Mouse (Mus musculus): ENCODE data around the gene Gimap7. TPM values are rescaled to one million over a fixed set of nuclear protein-coding genes. Genes with fewer than 3 reads are reported as not detected.
A peak's percentile ranks its signal among the peaks of the same experiment; 100 is the strongest.

Gene Gimap7
- polyA plus RNA-seq, 1 experiment from 2014 or later = not detected

DNA sequence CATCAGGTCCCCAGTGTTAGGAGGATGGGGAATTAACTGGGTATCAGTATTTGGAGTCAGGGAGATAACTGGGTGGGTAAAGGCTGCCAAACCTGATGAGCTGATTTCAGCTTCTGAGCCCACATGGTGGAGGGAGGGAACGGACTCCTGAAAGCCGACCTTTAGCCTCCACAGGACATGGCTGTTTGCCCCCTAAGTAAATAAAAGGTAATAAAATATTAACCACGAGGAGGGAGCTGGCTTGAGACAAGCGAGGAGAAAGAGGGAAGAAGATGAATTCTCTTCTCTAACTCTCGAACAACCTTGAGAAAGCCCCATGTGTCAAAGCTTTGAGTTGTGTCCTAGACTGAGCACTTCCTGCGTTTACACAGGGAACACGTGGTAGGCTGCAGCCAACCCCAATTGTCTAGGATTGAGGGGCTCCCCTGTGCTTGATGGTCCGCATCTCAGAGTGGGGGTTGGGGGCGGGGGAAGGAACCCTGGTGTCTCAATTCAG is 23.3 kb downstream of the Gimap7 start:
- Histone ChIP-seq H3K9ac (no peak overlapping the region), H3K4me1 (replicated peaks) (peaks cover 28% of the 10 kb centered on the region), H3K9me3 (replicated peaks) (no peaks in the 10 kb centered on the region), H3K27me3 (replicated peaks) (peaks cover 44% of the 10 kb centered on the region), H3K4me3 (no peak overlapping the region), H3K4me2 (peak overlapping the region; percentile 88; the same call in 1 of the 2 replicates), H3K27ac (ENCODE audit: poor library complexity, severe bottlenecking) (no peak overlapping the region), H3K36me3 (no peaks in the 10 kb centered on the region)
- 25% methylated on average over 9 of the region's 9 CpGs for WGBS
- ATAC-seq (ENCODE audit: insufficient number of reproducible peaks, low FRiP score) = no peak

DNA sequence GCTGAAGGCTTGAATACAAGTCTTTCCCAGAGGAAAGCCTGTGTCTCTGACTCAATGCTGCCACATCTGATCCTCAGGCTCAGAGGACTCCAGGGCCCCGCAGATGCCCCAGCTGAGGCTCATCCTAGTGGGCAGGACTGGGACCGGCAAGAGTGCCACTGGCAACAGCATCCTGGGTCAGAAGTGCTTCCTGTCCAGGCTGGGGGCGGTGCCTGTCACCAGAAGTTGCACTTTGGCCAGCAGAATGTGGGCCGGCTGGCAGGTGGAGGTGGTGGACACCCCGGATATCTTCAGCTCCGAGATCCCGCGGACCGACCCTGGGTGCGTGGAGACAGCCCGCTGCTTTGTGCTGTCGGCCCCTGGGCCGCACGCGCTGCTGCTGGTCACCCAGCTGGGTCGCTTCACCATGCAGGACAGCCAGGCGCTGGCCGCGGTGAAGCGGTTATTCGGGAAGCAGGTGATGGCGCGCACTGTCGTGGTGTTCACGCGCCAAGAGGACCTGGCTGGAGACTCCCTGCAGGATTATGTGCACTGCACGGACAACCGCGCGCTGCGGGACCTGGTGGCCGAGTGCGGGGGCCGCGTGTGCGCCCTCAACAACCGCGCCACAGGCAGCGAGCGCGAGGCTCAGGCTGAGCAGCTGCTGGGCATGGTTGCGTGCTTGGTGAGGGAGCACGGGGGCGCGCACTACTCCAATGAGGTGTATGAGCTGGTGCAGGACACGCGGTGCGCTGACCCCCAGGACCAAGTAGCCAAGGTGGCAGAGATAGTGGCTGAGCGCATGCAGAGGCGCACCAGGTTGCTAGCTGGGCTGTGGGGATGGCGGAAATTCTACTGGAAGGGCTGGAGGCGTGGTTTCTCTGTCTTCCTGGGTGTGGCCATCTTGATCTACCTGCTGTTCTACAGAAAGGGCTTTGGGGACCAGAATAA is 24.3 kb downstream of the Gimap7 start:
- H3K9ac ChIP-seq = peak overlapping the region; percentile 50; the same call in 1 of the 2 replicates
- peaks cover 44% of the 10 kb centered on the region for H3K27me3 ChIP-seq (replicated peaks)
- H3K4me2 ChIP-seq = peak overlapping the region; percentile 88
- H3K9me3 ChIP-seq (replicated peaks) = no peaks in the 10 kb centered on the region
- 14% methylated on average over 52 of the region's 52 CpGs for WGBS
- no peaks in the 10 kb centered on the region for H3K36me3 ChIP-seq
- no peak for ATAC-seq (ENCODE audit: insufficient number of reproducible peaks, low FRiP score)
- H3K4me3 ChIP-seq = peak overlapping the region; percentile 49
- peaks cover 28% of the 10 kb centered on the region for H3K4me1 ChIP-seq (replicated peaks)
- H3K27ac ChIP-seq (ENCODE audit: poor library complexity, severe bottlenecking) = no peak overlapping the region

GRCm38 (mm10) chr6:48745490-48745889 is 27.1 kb downstream of the Gimap7 start:
- H3K36me3 ChIP-seq = no peaks in the 10 kb centered on the region
- H3K4me2 ChIP-seq = 0 out of 2 replicates have a peak overlapping the region, but pooled peaks have one; percentile 50
- peak; percentile 41 for ATAC-seq (ENCODE audit: insufficient number of reproducible peaks, low FRiP score)
- WGBS = 48% methylated on average over 2 of the region's 2 CpGs
- peak overlapping the region; percentile 88 for H3K27ac ChIP-seq (ENCODE audit: poor library complexity, severe bottlenecking)
- H3K4me1 ChIP-seq (replicated peaks) = peaks cover 25% of the 10 kb centered on the region
- no peaks in the 10 kb centered on the region for H3K9me3 ChIP-seq (replicated peaks)
- H3K9ac ChIP-seq = no peak overlapping the region
- peaks cover 40% of the 10 kb centered on the region for H3K27me3 ChIP-seq (replicated peaks)
- no peak overlapping the region for H3K4me3 ChIP-seq

GRCm38 (mm10) chr6:48745959-48746889 is 27.8 kb downstream of the Gimap7 start, which contains the start of gene Gimap5:
Gimap5 (plus strand) TSS chr6:48746197.
- Histone ChIP-seq H3K9me3 (replicated peaks) (no peaks in the 10 kb centered on the region), H3K4me3 (peak within 1 kb of the TSS; percentile 30), H3K27ac (ENCODE audit: poor library complexity, severe bottlenecking) (peak within 1 kb of the TSS; percentile 88), H3K36me3 (no peaks in the 10 kb centered on the region), H3K27me3 (replicated peaks) (peaks cover 33% of the 10 kb centered on the region), H3K9ac (peak within 1 kb of the TSS; percentile 48; the same call in 1 of the 2 replicates), H3K4me1 (replicated peaks) (peaks cover 21% of the 10 kb centered on the region), H3K4me2 (peak within 1 kb of the TSS; percentile 50)
- ATAC-seq (ENCODE audit: insufficient number of reproducible peaks, low FRiP score) = peak; percentile 72
- 30% methylated on average over 16 of the region's 16 CpGs for WGBS

- no peaks in the 10 kb centered on the region for H3K9me3 ChIP-seq (replicated peaks)
- WGBS = 49% methylated on average over 7 of the region's 7 CpGs
- H3K27ac ChIP-seq (ENCODE audit: poor library complexity, severe bottlenecking) = peak overlapping the region; percentile 88; the same call in 1 of the 2 replicates
- peaks cover 12% of the 10 kb centered on the region for H3K4me1 ChIP-seq (replicated peaks)
- H3K36me3 ChIP-seq = no peaks in the 10 kb centered on the region; the same call in 1 of the 2 replicates
- peak overlapping the region; percentile 50 for H3K4me2 ChIP-seq
- ATAC-seq (ENCODE audit: insufficient number of reproducible peaks, low FRiP score) = no peak
- H3K9ac ChIP-seq = peak overlapping the region; percentile 30; the same call in 1 of the 2 replicates
- peaks cover 22% of the 10 kb centered on the region for H3K27me3 ChIP-seq (replicated peaks)
- no peak overlapping the region for H3K4me3 ChIP-seq
These were observed 28.9 kb downstream of the Gimap7 start for GRCm38 (mm10) chr6:48747091-48747966.

DNA sequence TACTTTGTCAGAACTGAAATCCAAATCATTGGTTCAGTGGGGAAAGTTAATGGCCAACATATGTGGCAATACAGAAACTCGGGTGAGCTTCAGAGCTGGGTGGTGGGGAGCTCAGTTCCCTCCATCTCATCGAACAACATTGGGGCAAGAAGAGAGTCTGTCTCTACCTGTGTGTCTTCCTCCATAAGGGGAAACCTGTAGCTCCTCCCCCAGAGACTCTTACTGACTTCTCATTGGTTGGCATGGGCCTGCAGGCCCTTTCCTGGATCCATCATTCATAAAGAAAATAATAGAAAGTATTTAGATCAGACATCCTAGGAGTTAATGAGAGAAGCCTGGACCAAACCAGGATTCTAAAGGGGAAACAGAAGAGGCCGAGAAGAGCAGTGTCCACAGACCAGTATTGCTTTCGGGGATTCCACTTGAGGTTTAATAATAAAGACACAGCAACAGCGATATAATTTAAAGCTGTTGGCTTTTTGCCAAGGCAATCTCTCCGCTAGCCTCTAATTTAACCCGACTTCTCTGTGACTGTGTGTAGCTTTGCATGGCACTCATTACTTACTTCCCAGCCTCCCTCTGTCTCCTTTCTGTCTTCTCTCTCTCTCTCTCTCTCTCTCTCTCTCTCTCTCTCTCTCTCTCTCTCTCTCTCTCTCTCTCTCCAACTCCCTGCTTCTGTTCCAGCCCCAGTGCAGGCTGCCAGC is 45.3 kb downstream of the Gimap7 start:
- 88% methylated on average over 7 of the region's 7 CpGs for WGBS
- Histone ChIP-seq H3K27ac (ENCODE audit: poor library complexity, severe bottlenecking) (no peak overlapping the region), H3K9me3 (replicated peaks) (peaks cover 6% of the 10 kb centered on the region), H3K4me2 (no peak overlapping the region), H3K27me3 (replicated peaks) (no peaks in the 10 kb centered on the region), H3K36me3 (no peaks in the 10 kb centered on the region), H3K4me1 (replicated peaks) (no peaks in the 10 kb centered on the region), H3K9ac (no peak overlapping the region), H3K4me3 (no peak overlapping the region)
- no peak for ATAC-seq (ENCODE audit: insufficient number of reproducible peaks, low FRiP score)

DNA sequence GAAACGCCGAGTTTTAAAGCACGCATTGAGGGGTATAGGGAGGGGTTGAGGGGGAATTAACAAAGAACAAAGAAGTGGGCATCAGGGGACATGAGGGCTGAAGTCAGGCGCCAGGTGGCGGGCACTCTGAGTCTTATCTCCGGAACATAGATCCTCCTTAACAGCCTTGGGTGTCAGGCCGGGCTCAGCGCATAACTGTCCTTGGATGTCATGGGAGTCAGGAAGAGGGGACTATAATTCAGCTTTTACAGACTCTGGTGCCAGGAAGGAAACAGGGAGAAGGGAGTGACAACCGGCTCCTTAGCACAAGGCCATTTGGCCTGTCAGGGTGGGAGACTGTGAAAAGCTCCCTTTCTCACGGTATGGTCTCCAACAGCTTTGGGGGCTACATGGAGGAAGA is 46.1 kb downstream of the Gimap7 start:
- Histone ChIP-seq H3K4me1 (replicated peaks) (no peaks in the 10 kb centered on the region), H3K9ac (no peak overlapping the region), H3K36me3 (no peaks in the 10 kb centered on the region), H3K27me3 (replicated peaks) (no peaks in the 10 kb centered on the region), H3K4me2 (no peak overlapping the region), H3K4me3 (no peak overlapping the region), H3K27ac (ENCODE audit: poor library complexity, severe bottlenecking) (no peak overlapping the region), H3K9me3 (replicated peaks) (peaks cover 6% of the 10 kb centered on the region)
- 90% methylated on average over 10 of the region's 10 CpGs for WGBS
- no peak for ATAC-seq (ENCODE audit: insufficient number of reproducible peaks, low FRiP score)

DNA sequence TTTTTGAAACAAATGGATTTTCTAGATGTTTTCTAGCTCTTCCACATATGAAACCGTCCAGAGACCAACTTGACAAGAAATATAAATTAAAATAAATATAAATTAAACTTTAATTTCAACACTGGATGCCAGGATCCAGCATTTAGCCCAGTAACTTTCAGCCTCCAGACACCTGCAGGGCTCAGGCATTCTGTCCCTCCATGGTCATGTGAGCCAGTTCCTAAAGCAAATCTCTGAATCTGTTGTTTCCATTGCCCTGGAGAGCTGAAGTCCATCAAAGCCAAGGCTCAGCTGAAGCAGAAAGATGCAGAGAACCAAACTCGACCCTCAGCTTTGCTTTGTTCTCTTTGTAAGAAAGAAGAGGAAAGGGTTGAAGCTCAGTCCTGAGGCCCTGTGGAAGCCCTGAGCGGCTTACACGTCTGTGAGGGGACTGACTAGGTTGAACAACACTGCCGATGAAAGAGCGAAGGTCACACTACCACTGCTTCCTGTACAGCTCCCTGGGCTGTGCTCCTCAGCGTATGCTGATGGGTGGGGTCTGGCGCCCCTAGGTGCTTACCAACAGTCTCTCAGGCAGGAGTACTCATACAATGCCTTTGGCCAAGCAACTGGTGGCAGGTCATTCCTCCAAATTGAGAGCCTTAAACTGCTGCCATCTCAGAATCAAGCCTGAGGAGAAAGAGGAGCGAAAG is 49.9 kb downstream of the Gimap7 start:
- no peaks in the 10 kb centered on the region for H3K36me3 ChIP-seq
- 72% methylated on average over 9 of the region's 9 CpGs for WGBS
- H3K4me2 ChIP-seq = no peak overlapping the region
- peaks cover 6% of the 10 kb centered on the region for H3K9me3 ChIP-seq (replicated peaks)
- no peaks in the 10 kb centered on the region for H3K27me3 ChIP-seq (replicated peaks)
- H3K27ac ChIP-seq (ENCODE audit: poor library complexity, severe bottlenecking) = no peak overlapping the region
- no peak overlapping the region for H3K4me3 ChIP-seq
- no peaks in the 10 kb centered on the region for H3K4me1 ChIP-seq (replicated peaks)
- no peak for ATAC-seq (ENCODE audit: insufficient number of reproducible peaks, low FRiP score)
- H3K9ac ChIP-seq = no peak overlapping the region

GRCm38 (mm10) chr6:48768933-48769332 is 50.5 kb downstream of the Gimap7 start:
- no peaks in the 10 kb centered on the region for H3K4me1 ChIP-seq (replicated peaks)
- H3K27me3 ChIP-seq (replicated peaks) = no peaks in the 10 kb centered on the region
- 82% methylated on average over 3 of the region's 3 CpGs for WGBS
- no peak for ATAC-seq (ENCODE audit: insufficient number of reproducible peaks, low FRiP score)
- H3K4me3 ChIP-seq = no peak overlapping the region
- H3K36me3 ChIP-seq = no peaks in the 10 kb centered on the region
- H3K9me3 ChIP-seq (replicated peaks) = peaks cover 6% of the 10 kb centered on the region
- H3K4me2 ChIP-seq = no peak overlapping the region
- no peak overlapping the region for H3K9ac ChIP-seq
- H3K27ac ChIP-seq (ENCODE audit: poor library complexity, severe bottlenecking) = no peak overlapping the region
